37 mouse cellular contexts compared by ENCODE assay signal in the genomic region with DNA sequence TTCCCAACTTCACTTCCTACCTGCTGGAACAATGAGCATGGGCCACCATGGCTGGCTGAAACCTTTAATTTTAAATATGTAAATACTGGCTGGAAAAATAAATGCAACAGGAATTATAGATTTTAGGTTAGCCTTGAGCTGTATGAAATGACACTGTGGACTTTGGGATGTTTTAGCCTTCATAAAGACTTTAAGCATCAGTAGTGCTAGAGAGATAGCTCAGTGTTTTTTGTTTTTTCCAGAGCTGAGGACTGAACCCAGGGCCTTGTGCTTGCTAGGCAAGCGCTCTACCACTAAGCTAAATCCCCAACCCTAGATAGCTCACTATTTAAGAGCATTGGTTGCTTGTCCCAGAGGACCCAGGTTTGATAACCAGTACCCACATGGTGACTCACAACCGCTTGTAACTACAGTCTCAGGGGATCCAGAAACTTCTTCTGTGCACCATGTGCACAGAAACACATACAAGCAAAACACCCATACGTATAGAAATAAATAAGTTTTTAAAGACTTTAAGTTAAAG. TPM values are rescaled to one million over a fixed set of nuclear protein-coding genes. Genes with fewer than 3 reads are reported as not detected.
"Had no signal": no experiment of that assay in that cellular context is flagged by ENCODE, and none has a peak within 500 bp of the region (broad histone marks: within the 10 kb centered on the region; RNA-seq: fewer than 3 reads in every experiment).

No protein-coding gene starts in this region.

- H3K4me2 ChIP-seq: heart, embryonic 11.5 days; heart, embryonic 13.5 days; heart, embryonic 15.5 days; hindbrain, embryonic 13.5 days; hindbrain, embryonic 15.5 days; kidney, embryonic 15.5 days; limb, embryonic 13.5 days; limb, embryonic 15.5 days; liver, embryonic 12.5 days had no signal

- H3K27me3 ChIP-seq: heart, embryonic 13.5 days; heart, embryonic 15.5 days; hindbrain, embryonic 13.5 days; hindbrain, embryonic 15.5 days; kidney, embryonic 15.5 days; limb, embryonic 13.5 days; limb, embryonic 15.5 days; liver, embryonic 12.5 days had no signal

- H3K4me3 ChIP-seq: heart, adult 2 months; heart, embryonic 13.5 days; heart, embryonic 15.5 days; hindbrain, embryonic 13.5 days; hindbrain, embryonic 15.5 days; kidney, embryonic 15.5 days; limb, embryonic 13.5 days; limb, embryonic 15.5 days; liver, embryonic 12.5 days had no signal

- H3K4me1 ChIP-seq: heart, embryonic 15.5 days; hindbrain, embryonic 13.5 days; hindbrain, embryonic 15.5 days; limb, embryonic 13.5 days; limb, embryonic 15.5 days had no signal

- H3K27ac ChIP-seq: heart, adult 2 months; heart, embryonic 13.5 days; heart, embryonic 15.5 days; hindbrain, embryonic 13.5 days; hindbrain, embryonic 15.5 days; hindbrain, postnatal 0 days; kidney, embryonic 15.5 days; limb, embryonic 13.5 days; limb, embryonic 15.5 days; liver, embryonic 12.5 days; liver, embryonic 14.5 days had no signal

- DNase-seq: gastrocnemius, postnatal 14 days; gastrocnemius, postnatal 36 days; heart, adult 11 months; heart, adult 2 months; heart, postnatal 14 days; heart, postnatal 36 days; layer of hippocampus, adult 9-11 months; layer of hippocampus, postnatal 36 days; left cerebral cortex, postnatal 4 days had no signal

- ATAC-seq: hindbrain, postnatal 0 days; intestine, embryonic 16.5 days; liver, embryonic 12.5 days had no signal

- H3K9me3 ChIP-seq: heart, embryonic 13.5 days; heart, embryonic 15.5 days; hindbrain, embryonic 13.5 days; hindbrain, embryonic 15.5 days; kidney, embryonic 15.5 days; limb, embryonic 13.5 days; limb, embryonic 15.5 days; liver, embryonic 12.5 days had no signal

- H3K9ac ChIP-seq: heart, embryonic 13.5 days; heart, embryonic 15.5 days; hindbrain, embryonic 13.5 days; hindbrain, embryonic 15.5 days; kidney, embryonic 15.5 days; limb, embryonic 13.5 days; limb, embryonic 15.5 days; liver, embryonic 12.5 days; liver, embryonic 14.5 days had no signal

- H3K36me3 ChIP-seq: heart, embryonic 13.5 days; heart, embryonic 15.5 days; hindbrain, embryonic 13.5 days; hindbrain, embryonic 15.5 days; kidney, embryonic 15.5 days; limb, embryonic 13.5 days; limb, embryonic 15.5 days; liver, embryonic 12.5 days had no signal

RNA-seq across cellular contexts. Expression of a gene that starts 2.3 kb away (rescaled TPM):
- total RNA-seq: gastrocnemius, adult 18-20 months; gastrocnemius, adult 8-10 months; gastrocnemius, postnatal 14 days; gastrocnemius, postnatal 36 days; heart, adult 2 months; heart, postnatal 14 days; heart, postnatal 36 days; hematopoietic stem cell, adult 5-6 weeks; layer of hippocampus, adult 18-20 months; layer of hippocampus, adult 8-10 months; layer of hippocampus, postnatal 14 days; layer of hippocampus, postnatal 36 days; left cerebral cortex, adult 18-20 months; left cerebral cortex, adult 8-10 months; left cerebral cortex, postnatal 10 days; left cerebral cortex, postnatal 25 days; left cerebral cortex, postnatal 4 days; liver, adult 2 months had no signal
- polyA plus RNA-seq: heart, adult 2 months; heart, embryonic 11.5 days; heart, embryonic 13.5 days; heart, embryonic 15.5 days; heart, postnatal 0 days; hindbrain, embryonic 11.5 days; hindbrain, embryonic 13.5 days; intestine, embryonic 14.5 days; intestine, embryonic 16.5 days; limb, embryonic 11.5 days; limb, embryonic 13.5 days; limb, embryonic 15.5 days; liver, adult 2 months; liver, embryonic 12.5 days; liver, embryonic 14.5 days; liver, embryonic 16.5 days had no signal

RNA-seq across cellular contexts. Expression of a gene that starts 42.5 kb away (rescaled TPM):
- total RNA-seq: gastrocnemius, adult 18-20 months; gastrocnemius, adult 8-10 months; heart, postnatal 36 days had no signal
